Mouse (Mus musculus): ENCODE results near the gene Blm.

Blm gene

DNA sequence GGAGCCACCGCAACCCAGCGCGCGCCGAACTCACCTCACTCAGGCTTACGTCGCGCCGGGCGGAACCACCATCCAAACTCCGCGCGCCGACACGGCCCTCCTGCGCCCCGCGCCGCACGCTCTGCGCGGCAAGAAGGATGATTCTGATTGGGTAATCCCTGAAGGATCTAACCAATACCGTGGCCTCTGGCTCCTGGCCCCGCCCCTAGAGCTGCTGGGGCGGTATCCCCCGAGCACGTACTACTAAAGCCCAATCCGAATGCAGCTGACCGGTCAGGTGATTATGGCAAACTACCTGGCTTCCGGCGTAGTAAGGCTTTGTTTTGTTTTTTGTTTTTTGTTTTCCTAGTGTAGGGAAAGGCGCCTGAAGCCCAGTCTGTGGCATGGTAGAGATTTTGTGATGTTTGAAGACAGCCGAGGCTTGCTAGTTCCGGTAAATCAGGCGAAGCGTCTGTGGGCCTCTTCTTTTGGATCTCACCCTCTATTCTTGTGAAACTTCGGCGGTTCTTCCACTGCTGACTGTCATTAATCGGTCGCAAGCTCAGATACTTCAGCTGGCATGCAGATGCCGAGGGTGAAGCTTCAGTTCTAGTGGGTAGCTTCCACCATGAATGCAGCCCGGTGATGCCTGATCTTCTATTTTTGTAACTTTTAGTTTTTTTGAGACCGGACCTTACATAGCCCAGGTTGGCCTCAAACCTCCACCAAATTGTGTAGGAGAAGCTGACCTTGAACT is at the start of gene Blm:
TSS of gene Blm (minus strand) at position 111 of the 736 bp plus-strand sequence.
- DNase-seq, result peak; percentile 97 to 98

DNA sequence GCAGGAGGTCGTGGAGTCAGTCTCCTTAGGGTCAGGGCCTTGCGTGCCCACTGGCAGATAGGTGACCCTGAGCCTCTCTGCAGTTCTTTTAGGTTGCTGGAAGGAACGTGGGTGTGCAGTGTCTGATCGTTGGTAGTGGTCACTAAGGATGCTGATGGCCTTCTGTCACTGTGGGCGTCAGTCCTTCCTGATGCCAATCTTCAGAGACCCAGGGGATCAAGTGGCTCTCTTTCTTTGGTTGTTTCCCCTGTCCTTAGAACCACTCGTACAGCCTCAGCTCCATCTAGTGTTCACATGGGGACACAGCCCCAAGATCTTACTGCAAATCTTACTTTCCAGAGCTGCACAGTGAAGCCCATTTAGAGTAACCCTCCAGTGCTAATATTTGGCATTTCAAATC is 49.1 kb upstream of the Blm start:
- peak; percentile 56 to 70 for DNase-seq

DNA sequence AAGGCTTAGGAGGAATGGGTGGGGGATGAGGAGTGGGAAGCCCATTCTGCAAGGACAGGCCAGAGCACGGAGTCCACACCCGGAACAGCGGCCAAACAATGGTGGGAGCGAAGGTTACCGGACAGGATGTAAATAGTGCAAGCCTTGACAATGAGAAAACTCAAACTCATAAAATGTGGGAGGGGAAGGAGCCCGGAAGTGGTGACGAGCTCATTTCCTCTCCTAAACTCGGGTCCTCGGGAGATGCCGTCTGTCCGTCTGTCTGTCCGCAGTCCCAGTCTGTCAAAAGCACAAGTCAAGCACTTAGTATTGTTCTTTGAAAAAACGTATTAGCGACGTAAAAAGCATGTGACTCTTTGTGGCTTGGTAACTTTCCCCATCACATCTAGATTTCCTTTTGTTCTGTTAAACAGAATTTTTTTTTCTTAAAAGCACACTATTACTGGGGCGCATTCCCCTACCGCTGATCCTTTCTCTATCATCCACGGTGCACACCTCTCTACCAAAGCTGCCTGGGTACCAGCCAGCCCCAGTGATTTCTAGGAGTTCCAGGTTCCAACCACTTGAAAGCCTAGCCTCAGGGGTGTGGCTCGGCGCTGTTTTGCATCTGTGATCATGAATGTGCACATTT is 48.0 kb upstream of the Blm start:
- peak; percentile 66 to 80 for DNase-seq

DNA sequence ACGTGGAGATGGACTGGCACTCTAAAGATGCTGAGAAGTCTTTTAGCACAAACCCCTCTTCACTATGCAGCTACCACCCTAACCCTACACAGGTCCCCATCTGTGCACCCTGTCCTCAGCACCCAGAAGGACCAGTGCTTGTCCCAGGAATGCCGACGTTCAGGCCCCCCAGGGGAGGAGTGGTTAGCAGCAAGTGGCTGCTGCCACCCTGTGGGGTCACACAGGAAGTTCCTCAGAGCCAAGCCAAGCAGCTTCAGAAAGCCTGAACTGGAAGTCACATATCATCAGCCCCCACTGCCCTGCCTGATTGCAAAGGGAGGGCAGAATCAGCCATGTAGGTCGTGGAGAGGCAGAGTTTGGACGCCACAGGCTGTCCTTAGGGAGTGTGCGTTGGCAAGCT is 45.4 kb upstream of the Blm start:
- peak in 1 of 2 experiments; percentile 46 for DNase-seq

DNA sequence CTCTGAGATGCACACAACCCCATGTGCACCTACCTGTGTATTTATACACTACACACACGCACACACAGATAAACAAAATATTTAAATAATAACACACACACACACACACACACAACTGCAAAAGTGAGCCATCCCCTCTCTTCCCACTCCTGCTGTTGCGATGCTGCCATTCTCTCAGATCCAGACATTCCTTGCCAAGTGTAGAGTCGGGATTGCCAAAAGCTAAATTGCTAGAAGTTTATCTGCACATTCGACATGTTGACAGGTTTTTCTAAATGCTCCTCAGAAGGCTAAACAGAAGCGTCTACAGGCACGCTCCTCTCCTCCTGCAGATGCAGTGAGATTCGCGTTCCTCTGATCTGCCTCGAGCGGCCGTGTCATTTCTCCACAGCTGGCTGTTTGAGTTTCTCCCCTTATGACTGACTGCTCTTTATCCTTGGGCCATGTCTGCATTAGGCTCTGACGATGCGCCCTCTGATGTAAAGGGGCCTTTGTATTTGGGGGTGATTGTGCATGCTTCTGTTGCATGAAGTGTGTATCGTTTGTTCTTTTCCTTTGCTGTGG is 42.6 kb upstream of the Blm start:
- DNase-seq, result no peak

DNA sequence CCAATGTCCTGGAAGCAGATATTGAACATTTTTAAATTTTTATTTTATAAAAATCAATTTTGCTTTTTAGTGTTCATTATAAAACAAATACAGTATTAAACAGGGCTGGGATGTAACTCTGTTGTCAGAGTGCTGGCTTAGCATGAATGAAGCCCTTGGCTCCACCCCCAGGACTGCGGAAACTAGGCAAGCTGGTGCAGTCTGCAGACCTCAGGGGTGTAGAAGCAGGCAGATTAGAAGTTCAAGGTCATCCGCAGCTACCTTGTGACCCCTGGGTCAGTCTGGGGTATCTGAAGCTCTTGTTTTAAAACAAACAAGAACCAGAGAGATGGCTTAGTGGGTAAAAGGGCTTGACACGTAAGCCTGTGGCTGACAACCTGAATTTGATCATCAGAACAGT is 41.7 kb upstream of the Blm start:
- no peak for DNase-seq

DNA sequence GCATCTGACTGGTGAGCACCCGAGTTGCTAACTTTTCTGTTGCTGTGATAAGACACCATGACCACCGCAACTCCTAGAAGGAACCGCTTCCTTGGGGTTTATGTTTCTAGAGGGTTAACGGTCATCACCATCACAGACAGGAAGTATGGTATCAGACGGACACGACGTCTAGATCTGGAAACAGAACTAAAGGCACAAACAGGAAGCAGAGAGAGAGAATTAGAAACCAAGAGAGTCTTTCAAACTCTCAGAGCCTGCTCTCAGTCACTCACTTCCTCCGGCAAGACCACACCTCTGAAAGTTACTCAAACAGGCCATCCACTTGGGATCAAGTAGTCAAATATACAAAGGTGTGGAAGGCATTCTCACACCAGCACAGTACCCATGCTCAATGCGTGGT is 40.8 kb upstream of the Blm start:
- DNase-seq, result peak in 1 of 2 experiments; percentile 28

DNA sequence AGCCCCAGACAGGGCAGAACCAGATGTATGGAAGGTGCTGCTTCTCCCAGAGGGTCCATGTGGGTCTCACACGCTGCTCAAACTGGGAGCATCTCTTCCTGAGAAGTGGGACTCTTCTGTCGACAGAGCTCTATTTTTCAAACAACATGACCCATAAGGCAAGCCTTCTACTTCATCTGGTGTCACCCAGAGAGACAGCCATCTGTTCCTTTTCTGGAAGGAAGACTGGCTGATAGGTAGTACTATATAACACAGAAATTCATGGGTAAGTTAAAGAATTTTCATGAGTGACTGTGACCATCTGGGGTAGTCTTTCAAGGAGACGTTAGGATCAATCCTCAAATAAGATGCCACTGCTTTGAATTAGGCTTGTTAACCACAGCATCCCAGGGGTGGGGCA is 38.2 kb upstream of the Blm start:
- no peak for DNase-seq

DNA sequence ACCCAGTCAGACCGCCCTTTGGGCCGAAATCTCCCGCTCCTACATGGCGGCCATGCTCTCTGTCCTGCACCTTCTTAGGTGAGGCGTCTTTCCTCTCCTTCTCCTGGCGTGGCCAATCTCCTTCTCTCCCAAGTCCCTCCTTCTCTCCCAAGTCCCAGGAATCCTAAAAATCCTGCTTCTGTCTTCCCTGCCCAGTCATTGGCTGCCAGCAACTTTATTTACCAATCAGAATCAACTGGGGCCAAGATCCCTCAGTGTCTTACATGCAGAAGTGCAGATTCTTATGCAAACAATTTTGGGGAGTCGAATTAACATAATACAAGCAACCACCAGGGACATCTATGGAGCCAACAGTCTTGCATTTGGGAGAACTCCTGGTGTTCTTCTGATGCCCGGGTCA is 33.1 kb upstream of the Blm start:
- no peak for DNase-seq

DNA sequence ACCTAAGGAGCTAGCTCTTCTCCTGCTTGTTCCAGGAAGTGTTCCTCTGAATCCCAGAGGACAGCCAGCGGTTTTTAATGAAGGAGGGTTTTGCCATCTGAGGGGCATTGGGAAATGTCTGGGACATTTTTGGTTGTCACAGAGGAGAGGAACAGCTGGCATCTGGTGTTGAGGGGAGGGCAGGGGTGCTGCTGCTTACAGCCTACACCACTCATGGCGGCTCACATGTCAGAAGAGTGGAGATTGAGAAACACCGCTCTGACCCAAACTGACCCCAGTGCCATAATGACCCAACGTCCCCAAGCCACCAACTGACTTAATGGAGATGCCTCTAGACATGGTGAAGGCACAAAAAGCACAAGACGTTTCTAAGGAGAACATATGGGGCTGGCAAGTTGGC is 27.0 kb upstream of the Blm start:
- no peak for DNase-seq

DNA sequence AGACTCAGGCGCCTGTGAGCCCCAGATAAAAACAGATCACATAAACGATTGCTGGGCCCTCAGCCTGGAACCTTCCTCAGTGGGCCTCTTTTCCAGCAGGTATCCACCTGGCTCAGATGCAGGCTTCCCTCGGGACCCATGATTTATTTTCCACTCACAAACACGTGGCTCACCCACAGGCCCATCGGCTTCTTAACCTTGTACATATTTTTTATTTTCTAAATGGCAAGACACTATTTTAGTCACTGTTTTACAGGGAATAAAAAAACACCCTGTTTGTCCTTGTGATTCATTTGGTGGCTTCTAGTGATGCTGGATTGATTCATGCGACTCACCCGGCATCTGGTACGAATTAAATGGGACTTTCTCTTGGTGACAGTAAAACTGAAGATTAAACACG is 26.4 kb upstream of the Blm start:
- no peak for DNase-seq

DNA sequence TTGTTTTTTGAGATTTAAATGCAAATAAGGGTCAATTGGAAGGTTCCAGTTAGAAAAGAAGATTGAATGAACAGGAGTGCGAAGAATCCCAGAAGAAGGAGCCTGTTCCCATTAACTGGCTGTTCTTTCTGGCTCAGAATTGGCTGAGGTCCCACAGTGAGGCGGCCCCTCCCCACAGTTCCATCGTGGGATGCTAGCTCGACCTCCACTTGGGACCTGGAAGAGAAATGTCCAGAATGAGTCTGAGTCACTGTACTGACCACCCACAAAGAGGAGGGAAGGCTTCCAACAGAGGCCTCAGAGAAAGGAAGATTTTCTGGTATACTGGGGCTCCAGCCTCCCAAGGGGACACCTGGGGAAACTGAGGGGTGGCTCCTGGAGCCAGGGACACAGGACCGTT is 23.7 kb upstream of the Blm start:
- DNase-seq, result no peak

DNA sequence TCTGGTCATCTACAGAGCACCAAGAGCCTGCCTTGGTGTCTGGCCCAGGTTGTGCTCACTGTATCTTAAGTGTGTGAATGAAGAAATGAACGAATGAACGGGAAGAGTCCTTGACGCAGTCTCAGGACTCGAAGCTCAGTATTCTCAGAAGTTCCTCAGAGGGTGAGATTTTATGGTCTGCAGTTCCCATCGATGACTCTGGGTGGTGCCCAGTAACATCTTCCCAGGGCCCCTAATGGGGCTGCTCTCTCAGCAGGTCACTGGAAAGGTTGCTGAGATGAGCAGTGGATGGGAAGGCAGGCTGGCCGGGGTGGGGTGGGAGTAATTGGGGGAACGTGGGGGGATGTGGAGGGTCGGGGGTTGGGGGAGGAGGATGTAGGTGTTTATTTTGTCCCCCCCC is 23.2 kb upstream of the Blm start:
- no peak for DNase-seq

DNA sequence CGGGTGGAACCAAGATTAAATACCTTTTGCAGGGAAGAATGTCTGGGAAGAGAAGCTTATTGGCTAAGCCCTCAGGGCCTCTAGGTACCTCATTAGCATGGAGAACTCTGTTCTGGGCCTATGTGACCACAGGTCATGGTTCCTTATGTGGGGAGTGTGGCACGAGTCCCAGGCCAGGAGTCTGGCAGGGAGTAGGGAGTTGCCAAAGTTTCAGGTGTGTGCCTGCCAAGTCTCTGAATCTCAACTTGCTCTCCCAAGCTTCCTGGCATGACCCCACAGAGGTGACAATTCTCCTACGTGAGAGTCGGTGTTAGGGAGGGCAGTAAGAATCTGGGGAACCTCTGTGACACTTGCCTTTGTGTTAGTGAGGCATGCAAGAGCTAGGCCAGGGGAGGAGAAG is 22.2 kb upstream of the Blm start:
- DNase-seq, result no peak

DNA sequence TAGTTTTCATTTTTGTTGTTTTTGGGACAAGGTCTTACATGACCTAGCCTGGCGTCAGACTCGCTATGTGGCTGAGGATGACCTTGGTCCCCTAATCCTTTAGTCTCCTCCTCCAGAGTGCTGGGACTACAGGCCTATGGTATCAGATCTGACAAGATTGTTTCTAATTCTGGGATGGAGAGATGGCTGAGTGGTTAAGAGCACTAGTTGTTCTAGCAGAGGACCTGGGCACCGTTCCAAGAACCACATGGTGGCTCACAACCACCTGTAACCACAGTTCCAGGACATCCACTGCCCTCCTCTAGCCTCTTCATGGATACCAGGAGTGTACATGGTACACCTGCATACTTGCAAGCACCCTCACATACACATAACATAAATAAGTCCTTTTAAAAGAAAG is 21.2 kb upstream of the Blm start:
- DNase-seq, result peak in 1 of 2 experiments; percentile 46

DNA sequence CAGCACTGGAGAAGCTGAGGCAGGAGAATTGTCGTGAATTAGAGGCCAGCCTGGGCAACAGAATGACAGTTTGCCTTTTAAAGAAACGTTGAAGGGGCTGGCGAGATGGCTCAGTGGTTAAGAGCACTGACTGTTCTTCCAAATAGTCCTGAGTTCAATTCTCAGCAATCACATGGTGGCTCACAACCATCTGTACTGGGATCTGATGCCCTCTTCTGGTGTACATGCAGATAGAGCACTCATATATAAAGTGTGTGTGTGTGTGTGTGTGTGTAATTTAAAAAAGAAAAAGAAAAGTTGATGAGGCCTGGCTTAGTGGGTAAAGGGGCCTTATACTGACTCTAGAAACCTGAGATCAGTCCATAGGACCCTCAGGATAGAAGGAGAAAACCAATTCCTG is 20.2 kb upstream of the Blm start:
- DNase-seq, result no peak

DNA sequence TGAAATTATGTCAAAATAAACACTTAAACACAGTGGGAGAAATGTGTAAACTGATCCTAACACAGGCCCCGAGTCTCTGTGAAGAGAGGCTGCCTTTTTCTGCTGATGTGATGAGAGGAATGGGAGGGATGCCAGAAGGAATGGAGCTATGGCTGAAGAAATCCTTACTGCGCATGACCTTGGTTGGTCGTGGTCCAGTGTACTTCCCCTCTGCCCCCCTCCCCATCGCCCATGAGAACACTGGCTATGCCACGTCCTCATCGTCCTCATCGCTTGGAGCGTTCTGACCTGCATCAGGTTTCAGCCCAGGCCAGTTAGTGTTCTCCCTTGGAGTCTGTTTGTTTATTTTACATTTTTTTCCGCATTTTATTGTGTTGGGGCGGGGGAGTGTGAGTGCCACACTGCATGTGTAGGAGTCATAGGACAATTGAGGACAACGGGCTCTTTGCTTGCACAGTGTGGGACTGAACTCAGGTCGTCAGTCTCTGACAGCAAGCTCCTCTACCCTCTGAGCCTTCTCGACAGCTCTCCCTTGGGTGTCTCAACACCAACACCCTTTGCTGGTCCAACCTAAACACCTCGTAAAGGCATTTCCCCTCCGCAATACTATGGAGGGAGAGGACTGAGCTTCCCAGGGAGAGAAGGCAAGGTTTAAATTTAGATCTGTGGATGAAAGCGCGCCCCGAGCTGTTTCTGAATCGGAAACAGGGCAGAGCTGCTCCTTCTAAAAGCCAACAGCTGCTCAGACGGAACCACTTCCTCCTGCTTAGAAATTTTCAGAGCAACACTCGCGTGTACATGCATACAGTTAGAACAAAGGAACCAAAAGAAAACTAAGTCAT is 19.5 kb upstream of the Blm start:
- no peak for DNase-seq

DNA sequence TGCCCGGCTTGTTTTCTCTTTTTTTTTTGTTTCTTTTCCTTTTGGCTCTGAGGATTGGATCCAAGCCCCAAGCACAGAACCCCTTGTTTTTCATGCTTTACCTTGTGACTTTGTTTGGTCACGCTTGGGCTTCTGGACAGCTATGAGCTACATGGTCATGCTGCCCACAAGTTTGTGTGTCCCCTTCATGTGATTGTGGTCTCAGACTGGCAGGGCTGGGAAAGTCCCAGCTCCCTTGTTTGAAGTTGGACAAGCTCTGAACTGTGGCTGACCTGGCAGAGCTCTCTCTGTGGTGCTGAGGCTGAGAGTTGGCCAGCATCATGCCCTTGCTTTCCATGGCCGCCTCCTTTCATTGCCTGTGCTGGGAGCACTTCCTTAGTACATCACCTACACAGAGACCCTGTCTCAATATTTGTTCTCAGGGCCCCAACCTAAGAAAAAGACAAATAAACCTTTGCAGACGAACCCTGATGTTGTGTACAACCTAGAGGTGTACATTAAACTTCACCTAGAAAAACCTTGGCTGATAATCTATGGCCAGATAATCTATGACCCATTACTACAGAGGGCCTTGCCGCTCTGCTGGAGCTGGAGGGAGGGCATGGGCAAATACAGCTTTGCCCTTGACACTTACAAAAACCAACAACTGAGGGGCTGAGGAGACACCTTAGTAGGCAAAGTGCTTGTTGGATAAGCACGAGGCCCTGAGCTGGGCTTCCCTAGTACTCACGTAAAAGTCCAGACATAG is 13.8 kb upstream of the Blm start:
- no peak for DNase-seq

DNA sequence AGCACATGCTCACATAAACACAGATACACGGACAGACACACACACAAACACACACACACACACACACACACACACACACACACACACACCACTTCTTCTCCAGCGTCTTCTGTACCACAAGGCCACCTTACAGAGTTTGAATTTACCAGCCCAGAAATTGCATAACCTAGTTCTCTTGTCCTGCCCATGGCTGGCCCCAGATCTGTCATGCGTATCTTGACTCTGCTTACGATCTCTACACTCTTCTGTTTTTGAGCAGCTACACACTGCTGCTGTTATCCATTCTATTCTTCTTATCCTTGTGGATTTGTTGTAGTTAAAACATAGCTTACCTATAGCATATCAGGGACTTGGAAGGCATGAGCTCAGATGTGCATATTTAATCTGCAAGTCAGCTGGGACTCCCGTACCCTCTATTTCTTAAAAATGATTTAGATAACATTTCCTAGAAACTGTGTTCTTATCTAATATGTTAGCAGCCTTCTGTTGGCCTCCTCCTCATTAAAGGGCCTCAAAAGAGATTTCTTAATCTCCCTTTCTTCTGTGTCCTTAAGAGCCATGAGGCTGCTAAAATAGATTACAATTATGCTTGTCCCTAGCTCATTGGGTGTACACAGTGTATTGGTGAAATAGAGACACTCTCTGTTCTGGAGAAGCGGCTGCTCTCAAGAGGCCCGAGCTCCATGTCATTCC is 7.4 kb upstream of the Blm start:
- no peak for DNase-seq

DNA sequence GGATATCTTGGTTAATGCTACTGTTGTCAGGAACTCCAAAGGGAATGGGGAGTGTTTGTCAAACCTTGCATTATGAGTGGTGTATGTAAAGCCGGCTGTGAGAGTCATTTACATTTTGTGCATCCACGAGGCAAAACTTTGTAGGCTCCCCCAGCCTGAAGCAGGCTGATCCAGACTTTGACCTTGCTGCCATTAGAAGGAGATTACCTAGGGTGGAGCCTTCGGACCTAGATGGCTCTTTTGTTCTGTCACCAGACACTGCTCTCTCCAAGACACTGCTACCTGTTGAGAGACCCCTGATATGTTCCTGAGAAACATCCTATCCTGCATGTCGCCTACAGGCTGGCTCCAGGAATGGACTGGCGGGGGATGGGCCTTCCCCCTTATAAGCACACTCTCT is 4.7 kb upstream of the Blm start:
- DNase-seq, result no peak

DNA sequence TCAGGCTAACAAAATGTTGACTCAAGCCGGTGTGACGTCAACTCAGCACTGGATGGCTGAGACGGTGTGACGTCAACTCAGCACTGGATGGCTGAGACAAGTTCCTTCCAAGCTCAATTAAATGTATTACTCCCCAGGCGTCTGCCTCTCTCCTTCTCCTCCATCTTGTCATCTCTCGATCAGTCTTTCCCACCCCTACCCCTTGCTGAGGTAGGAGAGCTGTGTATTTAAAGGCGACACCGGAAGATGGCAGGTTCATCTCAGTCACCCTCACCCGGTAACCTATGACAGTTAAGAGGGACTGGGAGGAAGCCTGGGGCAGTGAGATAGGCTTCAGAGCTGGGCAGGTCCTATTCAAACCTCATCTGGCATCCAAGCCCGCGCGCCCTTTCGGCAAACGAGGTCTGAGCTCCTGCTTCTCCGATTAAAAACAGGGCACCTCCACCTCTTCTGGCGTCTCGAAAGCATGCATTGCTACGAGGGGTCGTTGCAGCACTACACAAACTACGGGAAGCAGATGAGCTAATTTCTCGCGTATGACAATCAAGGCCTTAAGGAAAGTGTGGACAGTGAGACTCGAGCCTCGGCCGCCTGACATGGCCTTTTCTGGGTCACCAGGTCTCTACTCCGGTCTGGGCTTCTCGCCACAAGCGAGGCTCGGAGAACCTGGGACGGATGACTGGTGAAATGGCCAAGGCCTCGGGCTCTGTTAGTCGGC is 469 bp downstream of the Blm start:
- DNase-seq, result no peak

DNA sequence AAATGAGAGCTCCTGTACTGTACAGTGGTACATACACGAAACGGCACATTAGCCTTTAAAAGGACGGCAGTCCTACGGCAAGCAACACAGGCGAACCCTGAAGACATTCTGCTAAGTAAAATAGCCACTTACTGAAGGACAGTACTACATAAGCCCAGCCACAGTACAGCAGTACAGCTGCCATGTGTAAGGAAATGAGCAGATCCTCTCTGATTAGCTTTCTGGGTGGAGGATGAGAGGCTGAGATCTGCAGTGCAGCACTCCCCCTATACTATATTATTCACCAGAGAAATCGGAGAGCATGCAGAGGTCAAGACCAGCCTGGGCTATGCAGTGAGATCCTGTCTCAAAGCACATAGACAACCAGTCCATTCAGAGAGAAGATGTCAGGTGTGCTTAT is 3.8 kb downstream of the Blm start:
- no peak for DNase-seq
